Mouse (Mus musculus): ENCODE data around the gene Tnfsf10.

DNA sequence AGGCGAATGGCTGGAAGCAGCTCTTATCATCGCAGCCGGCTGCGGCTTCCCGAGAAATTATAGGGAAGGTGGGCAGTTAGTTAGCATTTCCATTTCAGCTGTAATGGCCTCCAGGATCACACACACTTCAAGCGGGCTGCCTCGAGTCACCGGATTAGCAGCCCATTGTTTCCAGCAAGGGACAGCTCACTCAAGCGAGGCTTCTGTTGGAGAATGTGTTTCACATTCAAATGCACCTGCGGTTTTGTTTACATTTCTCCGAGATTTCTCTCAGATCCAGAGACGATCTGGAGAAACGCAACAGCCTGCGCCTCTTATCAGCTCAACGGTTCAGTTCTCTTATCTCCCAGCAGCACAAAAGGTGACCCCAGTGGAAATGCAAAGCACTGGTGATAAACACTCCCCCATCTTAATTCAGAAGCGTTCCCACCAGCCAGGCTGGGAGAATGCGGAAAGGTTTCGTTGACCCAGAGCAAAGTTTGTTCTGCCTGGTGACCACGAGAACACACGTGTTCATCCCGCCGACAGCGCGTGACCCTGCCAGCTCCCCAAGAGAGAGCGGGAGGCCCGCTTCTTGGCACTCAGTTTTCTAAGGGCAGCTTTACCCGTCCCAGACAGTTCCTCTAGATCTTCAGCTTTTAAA lies 33.6 kb upstream of the Tnfsf10 start:
- TF ChIP-seq CTCF (IDR thresholded peaks at IDR 0.05; ENCODE audit: extremely low read depth, insufficient read depth, insufficient read length, insufficient replicate concordance) (no peak), POLR2A (IDR thresholded peaks at IDR 0.05; ENCODE audit: low read depth, low read length) (no peak)
